Mouse (Mus musculus): ENCODE measurements around the gene Wipi1.
A peak's percentile ranks its signal among the peaks of the same experiment; 100 is the strongest.

- TF ChIP-seq GATA1 (IDR thresholded peaks at IDR 0.05; ENCODE audit: low read depth, low read length) (0 out of 2 replicates have a peak, but pooled peaks have one; percentile 21), EP300 (IDR thresholded peaks at IDR 0.05; ENCODE audit: low read depth in 1 of 2, low read length in 2 of 2) (peak; percentile 42 to 48; a peak in 3 of 4 replicates), MAZ (IDR thresholded peaks at IDR 0.05; ENCODE audit: low read depth, low read length) (0 out of 2 replicates have a peak, but pooled peaks have one; percentile 23), MAFK (IDR thresholded peaks at IDR 0.05; ENCODE audit: borderline replicate concordance, low read depth, low read length) (no peak)
These were observed 86.9 kb downstream of the Wipi1 start for GRCm38 (mm10) chr11:109524869-109525268.
